Mouse (Mus musculus) lung, embryonic 14.5 days (tissue): Measurements from ENCODE around the gene Fggy. TPM values are rescaled to one million over a fixed set of nuclear protein-coding genes. Genes with fewer than 3 reads are reported as not detected.
A peak's percentile ranks its signal among the peaks of the same experiment; 100 is the strongest.

ENCODE experiments used
- ATAC-seq: fragments of 200-750 bp; cut with Nextera tagmentation; 2 replicates; pipeline ENCODE4 v1.8.0; 2017; ENCODE audit warnings: mild to moderate bottlenecking, moderate TSS enrichment, moderate library complexity; ENCODE audit not compliant: insufficient read depth
- DNase-seq: peaks from one replicate; pipeline ENCODE4 v3.0.0-alpha.2; 2015
- H3K27ac ChIP-seq: fragments of 300-500 bp; sonication (generic); 2 replicates; pipeline ENCODE4 v1.5.1; 2014; ENCODE audit warnings: low read depth, mild to moderate bottlenecking, moderate library complexity
- H3K27me3 ChIP-seq: fragments of 300-500 bp; sonication (generic); 2 replicates; pipeline ENCODE4 v1.6.1; 2014; ENCODE audit warnings: low read length, control low read depth; ENCODE audit not compliant: insufficient read depth
- H3K36me3 ChIP-seq: fragments of 300-500 bp; sonication (generic); 2 replicates; pipeline ENCODE4 v1.6.1; 2014; ENCODE audit warnings: control low read depth; ENCODE audit not compliant: insufficient read depth
- H3K4me1 ChIP-seq: fragments of 300-500 bp; sonication (generic); 2 replicates; pipeline ENCODE4 v1.6.1; 2014; ENCODE audit warnings: antibody characterized with exemption, control low read depth; ENCODE audit not compliant: insufficient read depth
- H3K4me2 ChIP-seq: fragments of 300-500 bp; sonication (generic); 2 replicates; pipeline ENCODE4 v1.6.1; 2014; ENCODE audit warnings: mild to moderate bottlenecking
- H3K4me3 ChIP-seq: fragments of 300-500 bp; sonication (generic); 2 replicates; pipeline ENCODE4 v1.5.1; 2014; ENCODE audit warnings: low read depth, low read length
- H3K9ac ChIP-seq: fragments of 300-500 bp; sonication (generic); 2 replicates; pipeline ENCODE4 v1.6.1; 2014
- H3K9me3 ChIP-seq: fragments of 300-500 bp; sonication (generic); 2 replicates; pipeline ENCODE4 v1.6.1; 2016; ENCODE audit warnings: low read depth, low read length, control low read depth
- CTCF ChIP-seq: IDR thresholded peaks from 2 replicates; pipeline ENCODE4 v1.5.1; 2016; ENCODE audit warnings: antibody characterized with exemption, low read depth
- WGBS: fragments of 180-500 bp; shearing (Covaris S2); extraction: QIAGEN DNeasy Blood & Tissue Kit; methylation state at CpG from one replicate; pipeline ENCODE4 v1.1.7; 2014; 5-methylcytosine and 5-hydroxymethylcytosine counted together
- polyA plus RNA-seq: library from polyadenylated mRNA; unstranded; fragments of >200 nt; fragmentation: Nextera tagmentation; extraction: Ambion mirVana; gene quantifications from 2 replicates; pipeline ENCODE4 v1.2.1, GENCODE M21; 2014

Fggy gene
- polyA plus RNA-seq, 1 experiment from 2014 or later: 9.8 TPM

GRCm38 (mm10) chr4:95777839-95778238 lies 220.5 kb downstream of the Fggy start:
- no peak for TF ChIP-seq CTCF
- Histone ChIP-seq H3K36me3 (no peaks in the 10 kb centered on the region), H3K4me2 (no peak overlapping the region), H3K4me3 (no peak overlapping the region), H3K27me3 (no peaks in the 10 kb centered on the region), H3K4me1 (peaks cover 4% of the 10 kb centered on the region; the same call in 1 of the 2 replicates), H3K27ac (no peak overlapping the region), H3K9me3 (no peaks in the 10 kb centered on the region), H3K9ac (no peak overlapping the region)
- DNase-seq: no peak
- ATAC-seq: no peak
- 66% methylated on average over 2 of the region's 2 CpGs for WGBS

- H3K4me2 ChIP-seq: no peak overlapping the region
- no peak overlapping the region for H3K27ac ChIP-seq
- H3K4me1 ChIP-seq: peaks cover 4% of the 10 kb centered on the region; the same call in 1 of the 2 replicates
- no peaks in the 10 kb centered on the region for H3K9me3 ChIP-seq
- no peak overlapping the region for H3K9ac ChIP-seq
- H3K27me3 ChIP-seq: no peaks in the 10 kb centered on the region
- H3K4me3 ChIP-seq: no peak overlapping the region
- no peak for ATAC-seq
- 84% methylated on average over 4 of the region's 4 CpGs for WGBS
- DNase-seq: no peak
- no peaks in the 10 kb centered on the region for H3K36me3 ChIP-seq
- no peak for TF ChIP-seq CTCF
Measured at GRCm38 (mm10) chr4:95778528-95778927, 221.2 kb downstream of the Fggy start.

- TF ChIP-seq CTCF: no peak
- no peak overlapping the region for H3K4me3 ChIP-seq
- no peak overlapping the region for H3K4me2 ChIP-seq
- no peaks in the 10 kb centered on the region for H3K9me3 ChIP-seq
- H3K4me1 ChIP-seq: no peaks in the 10 kb centered on the region
- WGBS: 61% methylated on average over 4 of the region's 4 CpGs
- no peak overlapping the region for H3K27ac ChIP-seq
- H3K27me3 ChIP-seq: no peaks in the 10 kb centered on the region
- H3K9ac ChIP-seq: no peak overlapping the region
- DNase-seq: no peak
- peak; percentile 47; the same call in 1 of the 2 replicates for ATAC-seq
- no peaks in the 10 kb centered on the region for H3K36me3 ChIP-seq
Measured at GRCm38 (mm10) chr4:95784146-95784895, 227.0 kb downstream of the Fggy start.

- Histone ChIP-seq H3K27me3 (no peaks in the 10 kb centered on the region), H3K4me2 (no peak overlapping the region), H3K4me3 (no peak overlapping the region), H3K9me3 (no peaks in the 10 kb centered on the region), H3K36me3 (no peaks in the 10 kb centered on the region), H3K4me1 (no peaks in the 10 kb centered on the region; the same call in 1 of the 2 replicates), H3K27ac (no peak overlapping the region), H3K9ac (no peak overlapping the region)
- no peak for TF ChIP-seq CTCF
- 37% methylated on average over 2 of the region's 2 CpGs for WGBS
- ATAC-seq (no peak), DNase-seq (no peak)
Measured at GRCm38 (mm10) chr4:95787609-95788008, 230.3 kb downstream of the Fggy start.

- Histone ChIP-seq H3K27ac (peak overlapping the region; percentile 38; the same call in 1 of the 2 replicates), H3K4me3 (no peak overlapping the region), H3K4me1 (no peaks in the 10 kb centered on the region; the same call in 1 of the 2 replicates), H3K9ac (no peak overlapping the region), H3K4me2 (no peak overlapping the region), H3K27me3 (no peaks in the 10 kb centered on the region), H3K9me3 (no peaks in the 10 kb centered on the region), H3K36me3 (no peaks in the 10 kb centered on the region)
- DNase-seq: peak; percentile 39
- peak; percentile 37; the same call in 1 of the 2 replicates for ATAC-seq
- no peak for TF ChIP-seq CTCF
- WGBS: 54% methylated on average over 2 of the region's 2 CpGs
Measured at GRCm38 (mm10) chr4:95788867-95789266, 231.6 kb downstream of the Fggy start.

- peak; percentile 59 for DNase-seq
- Histone ChIP-seq H3K4me1 (no peaks in the 10 kb centered on the region; the same call in 1 of the 2 replicates), H3K27ac (0 out of 2 replicates have a peak overlapping the region, but pooled peaks have one; percentile 10), H3K27me3 (no peaks in the 10 kb centered on the region), H3K4me2 (no peak overlapping the region), H3K9me3 (no peaks in the 10 kb centered on the region), H3K36me3 (no peaks in the 10 kb centered on the region), H3K9ac (no peak overlapping the region), H3K4me3 (no peak overlapping the region)
- peak; percentile 61 for ATAC-seq
- WGBS: 58% methylated on average over 3 of the region's 3 CpGs
- TF ChIP-seq CTCF: no peak
Measured at GRCm38 (mm10) chr4:95791913-95792475, 234.7 kb downstream of the Fggy start.

- Histone ChIP-seq H3K27ac (no peak overlapping the region), H3K27me3 (no peaks in the 10 kb centered on the region)
Measured at GRCm38 (mm10) chr4:95793647-95794328, 236.5 kb downstream of the Fggy start.

More at GRCm38 (mm10) chr4:95793647-95794328, 236.5 kb downstream of the Fggy start:
- DNase-seq: no peak
- Histone ChIP-seq H3K4me2 (no peak overlapping the region), H3K4me1 (no peaks in the 10 kb centered on the region; the same call in 1 of the 2 replicates), H3K36me3 (no peaks in the 10 kb centered on the region), H3K9me3 (no peaks in the 10 kb centered on the region), H3K9ac (no peak overlapping the region), H3K4me3 (no peak overlapping the region)
- ATAC-seq: no peak
- 59% methylated on average over 7 of the region's 7 CpGs for WGBS
- TF ChIP-seq CTCF: no peak
